Mouse (Mus musculus): ENCODE measurements around the gene Tada1.

Gene Tada1

DNA sequence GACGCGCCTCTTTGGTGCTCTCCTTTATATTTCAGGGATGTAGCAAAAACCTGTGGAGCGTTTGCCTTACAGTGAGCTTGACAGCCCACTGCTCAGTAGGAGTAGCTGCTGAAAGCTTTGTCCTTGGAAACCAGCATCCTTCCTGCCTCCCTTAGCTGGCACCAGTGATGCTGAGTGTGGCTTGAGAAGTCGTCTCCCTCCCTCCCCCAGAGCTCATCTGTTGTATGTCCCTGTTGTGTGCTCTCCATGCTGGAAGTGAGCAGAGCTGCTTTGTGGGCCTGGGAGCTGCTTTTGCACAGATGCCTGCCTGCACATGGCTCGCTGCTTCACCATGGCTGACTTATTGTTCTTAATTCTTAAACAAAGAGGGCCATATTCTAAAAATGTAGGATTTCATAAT lies 6.5 kb downstream of the Tada1 start:
- no peak for DNase-seq (ENCODE audit: low spot score)

DNA sequence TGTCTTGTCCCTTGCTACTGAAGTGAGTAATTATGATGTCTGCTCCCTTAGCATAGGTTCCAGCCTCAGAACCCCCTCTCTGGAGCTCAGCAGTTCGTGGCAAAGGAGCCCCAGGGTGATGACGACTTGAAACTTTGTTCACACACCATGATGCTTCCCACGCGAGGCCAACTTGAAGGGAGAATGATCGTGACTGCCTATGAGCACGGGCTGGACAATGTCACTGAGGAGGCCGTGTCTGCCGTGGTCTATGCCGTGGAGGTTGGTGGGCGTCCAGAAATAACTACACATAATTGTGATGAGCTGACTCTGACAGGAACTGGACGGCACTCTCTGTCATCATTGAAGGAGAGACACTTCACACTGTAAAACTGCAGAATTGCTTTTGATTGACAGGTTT lies 9.6 kb downstream of the Tada1 start:
- DNase-seq (ENCODE audit: low spot score), result no peak

DNA sequence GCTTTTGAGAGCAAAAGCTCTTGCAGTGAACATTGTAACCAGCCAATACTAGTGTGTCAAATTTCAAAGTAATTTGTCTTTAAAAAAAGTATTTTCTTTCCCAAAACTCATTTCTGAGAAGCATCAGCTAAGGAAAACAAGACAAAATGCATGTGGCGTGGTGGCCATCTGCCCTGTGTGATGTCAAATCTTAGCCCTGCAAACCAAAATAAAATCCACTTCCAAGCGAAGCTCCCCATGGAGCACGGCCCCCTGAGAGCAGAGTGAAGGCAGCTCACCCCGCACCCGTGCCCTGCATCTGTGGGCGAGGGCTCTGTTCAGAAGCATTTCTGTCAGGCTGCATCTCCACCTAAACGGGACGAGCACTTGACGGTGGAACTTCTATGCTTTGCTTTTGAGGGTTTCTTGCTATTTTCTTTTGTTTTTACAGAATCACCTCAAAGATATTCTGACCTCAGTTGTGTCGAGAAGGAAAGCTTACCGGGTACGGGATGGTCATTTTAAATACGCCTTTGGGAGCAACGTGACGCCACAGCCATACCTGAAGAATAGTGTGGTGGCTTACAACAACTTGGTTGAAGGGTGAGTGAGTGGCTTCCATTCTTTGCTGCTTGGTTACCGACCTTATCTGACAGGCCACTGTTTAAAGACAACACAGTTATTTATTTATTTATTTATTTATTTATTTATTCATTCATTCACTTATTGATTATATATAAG lies 10.7 kb downstream of the Tada1 start:
- no peak for DNase-seq (ENCODE audit: low spot score)

DNA sequence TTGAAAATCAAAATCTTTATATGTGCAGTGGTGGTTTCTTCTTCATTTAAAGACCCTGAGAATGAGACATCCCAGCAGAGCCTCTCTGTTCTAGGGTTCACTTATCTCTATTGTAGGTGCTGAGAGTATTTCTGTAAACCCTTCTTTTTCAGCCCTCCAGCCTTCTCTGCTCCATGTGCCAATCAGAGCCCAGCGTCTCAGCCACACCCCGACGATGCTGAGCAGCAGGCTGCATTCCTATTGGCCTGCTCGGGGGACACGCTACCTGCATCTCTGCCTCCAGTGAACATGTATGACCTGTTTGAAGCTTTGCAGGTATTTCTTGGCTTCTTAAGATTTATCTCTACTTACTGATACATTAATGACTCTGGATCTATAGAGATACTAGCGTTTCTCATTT lies 12.8 kb downstream of the Tada1 start:
- DNase-seq (ENCODE audit: low spot score), result no peak

DNA sequence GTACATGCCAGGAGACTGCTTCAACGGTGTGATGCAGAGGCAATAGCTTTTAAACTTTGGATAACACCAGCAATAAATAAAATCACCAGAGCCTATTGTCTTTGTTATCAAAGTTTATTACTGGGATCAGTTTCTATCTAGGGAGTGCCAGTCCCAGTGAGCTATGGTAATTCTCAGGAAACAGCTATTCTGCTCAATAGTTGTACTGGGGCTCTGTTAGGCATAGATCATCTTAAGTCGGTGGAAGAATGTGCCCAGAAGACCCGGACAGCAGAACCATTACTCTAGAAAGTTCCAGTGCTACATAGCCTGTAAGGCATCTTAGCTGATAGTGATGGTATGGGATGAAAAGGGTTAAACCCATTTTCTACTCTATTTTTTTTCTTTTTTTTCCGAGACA lies 15.9 kb downstream of the Tada1 start:
- no peak for DNase-seq (ENCODE audit: low spot score)

DNA sequence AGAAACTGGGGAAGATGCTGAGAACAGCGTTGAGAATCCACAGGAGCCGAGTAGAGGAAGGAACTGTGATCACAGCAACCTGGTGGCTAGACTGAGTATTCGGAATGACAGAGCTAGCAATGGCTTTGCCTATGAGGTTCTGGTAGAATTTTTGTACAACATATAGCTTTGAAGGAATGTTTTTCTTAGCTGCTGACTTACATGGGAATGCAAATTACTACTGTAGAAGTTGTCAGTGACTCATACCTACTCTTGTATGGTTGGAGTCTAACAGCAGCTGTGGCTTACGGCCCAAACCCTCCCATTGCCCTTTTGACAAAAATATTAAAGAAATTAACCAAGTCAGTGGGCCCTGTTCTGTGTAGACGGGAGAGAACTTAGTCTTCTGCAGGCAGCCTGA lies 16.8 kb downstream of the Tada1 start:
- no peak for DNase-seq (ENCODE audit: low spot score)

DNA sequence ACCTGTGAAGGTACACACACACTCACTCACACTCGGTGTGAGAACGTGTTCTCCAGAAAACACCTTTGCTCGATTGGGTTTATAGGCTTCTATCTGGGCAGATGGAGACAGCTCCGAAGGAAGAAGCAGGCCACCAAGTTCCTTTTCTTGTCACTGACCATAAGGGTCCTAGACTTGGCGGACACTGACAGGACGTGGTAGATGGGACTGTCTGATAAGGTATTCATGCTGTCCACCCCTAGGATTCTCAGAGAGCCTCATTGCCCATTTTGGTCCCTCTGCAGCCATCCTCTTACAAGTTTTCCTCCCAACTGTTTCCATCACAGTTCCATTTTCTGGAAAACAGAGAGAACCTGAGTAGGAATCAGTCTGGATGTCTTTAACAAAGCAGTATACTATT lies 17.5 kb downstream of the Tada1 start:
- no peak for DNase-seq (ENCODE audit: low spot score)

DNA sequence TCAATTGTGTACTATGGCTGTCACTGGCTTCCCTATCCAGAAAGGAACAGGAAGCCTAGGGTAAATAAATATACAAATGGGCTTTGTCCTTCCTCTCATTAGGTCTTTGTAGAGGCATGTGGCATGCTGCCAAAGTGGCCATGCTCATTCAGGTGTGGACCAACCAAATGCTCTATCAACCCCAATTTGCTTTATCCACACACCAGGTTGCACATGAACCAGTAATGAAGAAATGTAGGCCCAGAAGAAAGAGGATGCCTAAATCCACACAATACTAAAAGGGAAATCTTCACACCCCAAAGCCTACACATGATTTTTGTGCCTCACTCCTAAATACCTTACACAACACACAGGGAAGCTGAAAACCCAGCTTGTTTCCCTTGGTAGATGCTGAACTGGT lies 22.6 kb downstream of the Tada1 start:
- no peak for DNase-seq (ENCODE audit: low spot score)

DNA sequence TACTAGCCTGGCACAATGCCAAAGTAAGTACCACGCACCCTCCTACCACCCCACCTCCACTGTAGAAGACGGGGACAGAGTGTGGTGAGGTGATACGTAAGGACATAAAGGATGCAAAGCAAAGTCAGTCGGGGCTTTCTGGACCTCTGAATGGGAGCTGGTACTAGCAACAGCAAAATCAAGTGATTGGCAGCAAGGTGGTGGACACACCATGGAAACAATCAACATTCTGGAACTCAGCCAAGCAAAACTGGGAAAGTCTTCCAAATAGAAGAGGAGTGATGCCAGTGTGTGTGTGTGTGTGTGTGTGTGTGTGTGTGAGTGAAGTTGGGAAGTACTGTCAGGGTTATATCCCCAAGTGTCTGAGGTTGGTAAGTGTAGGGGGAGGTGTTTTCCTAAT lies 23.1 kb downstream of the Tada1 start:
- no peak for DNase-seq (ENCODE audit: low spot score)

DNA sequence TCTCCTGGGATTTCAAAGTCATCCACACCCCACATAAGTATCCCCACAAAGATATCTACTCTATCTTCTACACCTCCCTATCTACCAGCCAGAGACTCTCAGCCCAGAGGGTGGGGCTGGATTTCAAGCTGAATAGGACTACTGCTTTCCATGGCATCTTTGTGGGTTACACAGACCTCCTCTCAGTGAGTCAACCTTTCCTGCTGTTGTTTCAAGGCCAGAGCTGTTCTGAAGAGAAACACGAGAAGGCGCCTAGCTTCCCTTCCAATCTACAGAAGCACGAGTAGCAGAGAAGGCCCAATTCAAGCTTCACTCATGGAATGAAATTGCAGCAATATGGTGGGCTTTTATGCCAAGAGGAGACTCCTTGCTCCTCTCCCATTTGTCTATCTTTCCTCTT lies 24.9 kb downstream of the Tada1 start:
- DNase-seq (ENCODE audit: low spot score), result no peak

DNA sequence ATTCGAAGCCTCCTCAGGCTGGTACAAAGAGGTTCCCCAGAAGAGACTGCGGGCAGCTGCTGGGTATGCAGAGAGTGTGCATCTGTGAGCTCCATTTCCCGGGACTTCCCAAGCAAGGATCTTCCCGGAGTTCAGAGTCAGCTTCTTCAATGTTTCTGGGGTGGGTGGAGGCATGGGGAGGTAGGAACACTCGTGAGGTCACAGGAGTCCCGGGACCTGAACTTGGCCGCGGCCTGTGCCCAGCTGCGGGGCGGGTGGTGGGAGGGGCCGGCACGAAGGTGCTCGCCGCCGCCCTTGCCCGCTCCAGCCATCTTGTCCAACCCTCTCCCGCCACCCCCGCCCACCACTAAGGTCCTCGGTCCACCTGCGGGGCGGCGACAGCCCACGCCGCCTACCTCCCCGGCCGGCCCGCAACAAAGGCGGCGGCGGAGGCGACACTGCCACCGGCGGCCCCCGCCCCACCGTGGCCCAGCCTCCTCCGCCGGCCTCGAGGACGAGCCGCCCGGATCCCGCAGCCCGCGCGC lies 30.3 kb downstream of the Tada1 start:
- DNase-seq (ENCODE audit: low spot score), result peak; percentile 39

DNA sequence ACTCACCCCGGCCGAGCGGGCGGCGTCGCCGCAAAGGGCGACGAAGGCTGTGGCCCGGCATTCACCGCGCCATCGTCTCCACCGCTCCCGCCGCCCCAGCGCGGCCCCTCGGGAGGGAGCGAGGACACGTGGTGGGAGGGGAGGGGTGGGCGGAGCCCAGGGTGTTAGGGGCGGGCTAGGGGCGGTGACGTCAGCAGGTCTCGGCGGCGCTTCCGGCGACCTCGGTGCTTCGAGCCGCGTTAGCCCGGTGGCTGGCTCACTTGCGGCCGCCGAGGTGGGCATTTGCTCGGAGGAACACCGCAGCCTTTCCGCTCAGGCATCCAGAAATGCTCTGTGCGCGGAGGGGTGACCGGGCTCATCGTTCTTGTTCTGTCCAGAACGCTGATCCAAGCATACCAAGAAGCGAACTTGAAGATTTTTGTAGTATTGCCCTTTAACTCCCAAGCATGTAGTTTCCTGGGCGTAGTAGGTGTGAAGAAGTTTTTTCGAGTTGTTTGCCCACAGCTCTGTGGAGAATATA lies 30.9 kb downstream of the Tada1 start, which contains the start of gene Pogk:
Gene Pogk, minus strand, starts transcription at position 163 of the 520 bp plus-strand sequence.
- DNase-seq (ENCODE audit: low spot score), result peak; percentile 90

DNA sequence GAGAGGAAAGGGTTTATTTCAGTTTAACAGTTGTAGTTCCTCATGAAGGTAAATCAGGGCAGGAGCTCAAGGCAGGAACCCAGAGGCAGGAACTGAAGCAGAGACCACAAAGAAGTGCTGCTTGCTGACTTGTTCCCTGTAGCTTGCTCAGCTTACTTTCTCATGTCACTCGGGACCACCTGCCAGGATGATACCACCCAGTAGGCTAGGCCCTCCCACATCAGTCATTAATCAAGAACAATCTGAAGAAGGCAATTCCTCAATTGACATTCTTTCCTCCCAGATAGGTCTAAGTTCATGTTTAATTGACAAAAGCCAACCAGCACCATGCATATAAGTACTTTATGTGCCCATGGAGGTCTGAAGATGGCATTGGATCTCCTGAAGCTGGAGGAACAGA lies 32.6 kb downstream of the Tada1 start:
- no peak for DNase-seq (ENCODE audit: low spot score)

DNA sequence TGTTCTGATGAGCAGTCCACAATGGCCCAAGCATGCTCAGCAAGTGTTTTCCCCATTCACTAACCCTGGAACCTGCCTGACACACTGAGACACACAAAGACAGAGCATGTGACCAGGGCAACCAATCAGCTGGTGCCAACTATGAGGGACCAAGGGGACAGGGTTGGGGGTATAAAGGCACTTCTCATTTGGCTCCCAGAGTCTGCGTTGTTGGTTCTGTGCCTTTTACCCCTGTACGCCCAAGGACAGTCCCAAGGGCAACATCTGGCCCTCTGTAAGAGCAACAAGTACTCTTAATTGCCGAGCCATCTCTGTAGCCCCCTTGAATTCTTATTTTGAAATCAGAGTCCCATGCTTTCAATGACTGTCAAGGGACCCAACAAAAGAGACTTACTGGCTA lies 33.4 kb downstream of the Tada1 start:
- no peak for DNase-seq (ENCODE audit: low spot score)

DNA sequence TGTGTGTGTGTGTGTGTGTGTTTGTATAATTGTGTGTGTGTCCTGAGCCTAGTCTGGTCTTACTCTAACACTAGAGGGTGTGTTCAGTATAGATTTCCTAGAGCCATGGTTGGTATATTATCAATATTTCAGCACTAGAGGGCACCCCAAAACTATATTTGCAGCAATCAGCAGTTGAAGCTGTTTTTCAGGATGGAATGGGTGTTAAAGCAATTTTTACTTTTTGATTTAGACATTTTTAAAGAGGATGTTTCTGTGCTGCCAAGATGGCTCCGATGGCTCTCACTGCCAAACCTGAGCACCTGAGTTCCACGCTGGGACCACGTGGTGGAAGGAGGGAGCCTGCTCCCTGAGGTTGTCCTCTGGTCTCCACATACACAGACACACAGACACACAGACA lies 50.2 kb downstream of the Tada1 start:
- DNase-seq (ENCODE audit: low spot score), result peak; percentile 6

DNA sequence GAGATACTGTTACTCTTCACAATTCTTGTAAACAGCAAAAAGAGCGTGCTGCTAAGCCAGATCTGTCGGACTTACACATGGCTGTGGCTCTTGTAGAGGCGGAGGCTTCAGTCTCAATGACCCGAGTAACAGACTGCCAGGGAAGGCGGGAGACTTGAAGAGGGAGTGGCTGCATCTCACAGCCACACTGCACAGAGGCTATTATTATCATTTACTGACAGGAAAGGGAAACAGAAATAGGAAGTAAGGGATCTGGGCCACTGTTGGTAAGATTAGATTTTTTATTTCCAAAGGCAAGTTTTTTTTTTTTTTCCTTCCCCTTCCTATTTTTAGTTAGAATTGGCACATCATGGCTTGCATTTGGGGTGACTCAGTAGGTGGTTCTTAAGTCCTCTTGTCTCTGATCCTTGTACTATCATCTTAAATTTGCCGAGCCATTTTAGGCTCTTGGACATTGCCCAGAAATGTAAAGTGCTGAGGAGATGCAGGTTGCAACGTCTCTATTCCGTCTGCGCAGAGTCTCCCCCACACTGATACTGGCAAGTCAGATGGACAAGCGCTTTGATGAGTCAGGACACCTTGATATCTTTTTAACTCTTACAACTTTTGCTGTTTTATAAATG lies 51.0 kb downstream of the Tada1 start:
- peak; percentile 11 for DNase-seq (ENCODE audit: low spot score)

DNA sequence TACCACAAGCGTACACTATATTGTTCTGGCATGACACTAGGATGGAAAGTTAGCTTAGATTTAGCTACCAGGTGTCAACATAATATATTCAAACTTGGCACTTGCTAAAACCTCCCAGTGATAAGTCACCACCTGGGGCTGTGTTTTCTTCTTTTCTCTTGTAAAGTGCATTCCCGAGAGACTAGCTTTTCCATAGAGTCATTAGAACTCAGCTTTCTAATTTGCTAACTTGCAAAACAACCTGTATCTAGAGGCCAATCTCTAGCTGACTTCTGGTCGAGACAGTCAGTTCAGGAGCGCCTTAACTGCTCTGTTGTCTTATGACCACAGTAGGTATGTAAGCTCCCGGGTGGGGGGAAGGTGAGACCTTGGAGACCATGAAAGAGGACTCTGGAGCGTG lies 60.5 kb downstream of the Tada1 start:
- no peak for DNase-seq (ENCODE audit: low spot score)

DNA sequence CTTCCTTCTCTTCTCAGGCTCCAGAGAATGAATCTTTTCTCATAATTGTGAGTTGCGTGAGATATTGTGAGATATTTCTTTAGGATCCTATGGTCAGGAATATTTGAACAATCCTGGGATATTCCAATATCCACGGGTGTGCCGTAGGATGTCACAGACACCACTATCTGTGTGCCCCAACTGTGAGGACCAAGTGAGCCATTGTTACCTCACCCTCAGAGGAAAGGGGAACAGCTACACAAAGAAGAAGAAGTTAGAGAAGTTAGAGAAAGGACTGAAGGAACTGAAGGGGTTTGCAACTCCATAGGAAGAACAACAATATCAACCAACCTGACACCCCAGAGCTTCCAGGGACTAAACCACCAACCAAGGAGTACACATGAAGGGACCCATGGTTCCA lies 63.1 kb downstream of the Tada1 start:
- no peak for DNase-seq (ENCODE audit: low spot score)
